Mouse (Mus musculus) C2C12 (cell line): ENCODE data around the gene Thbs3.

Source experiments
- CTCF ChIP-seq: IDR thresholded peaks from one replicate; pipeline ENCODE4 v1.5.1; 2011; ENCODE audit not compliant: control insufficient read depth, insufficient read depth, insufficient read length
- USF1 ChIP-seq: IDR thresholded peaks from one replicate; pipeline ENCODE4 v1.6.1; 2011; ENCODE audit warnings: low read depth, mild to moderate bottlenecking, control low read depth, moderate library complexity

GRCm38 (mm10) chr3:89210162-89210561 lies 4.8 kb upstream of the Thbs3 start:
- TF ChIP-seq CTCF (no peak), USF1 (no peak)
